ENCODE assay signal across 9 mouse cellular contexts in the genomic region with DNA sequence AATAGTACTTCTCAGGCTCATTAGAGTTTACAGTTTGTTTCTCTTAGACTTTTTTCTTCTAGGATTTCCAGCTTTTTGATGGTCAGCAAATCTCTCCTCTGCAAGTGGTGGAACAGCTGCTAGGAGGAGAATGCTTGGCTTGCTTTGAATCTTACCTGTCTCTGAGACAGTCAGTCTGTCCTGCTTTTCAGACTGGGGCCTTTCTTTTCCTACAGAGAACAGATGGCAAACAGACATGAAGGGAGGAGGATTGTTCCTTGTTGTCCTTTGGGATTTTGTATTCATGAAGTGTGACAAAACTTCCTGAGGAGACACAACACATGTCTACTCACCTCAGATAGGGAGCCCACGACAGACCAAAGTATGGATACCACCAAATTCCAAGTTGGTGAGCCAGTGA. TPM values are rescaled to one million over a fixed set of nuclear protein-coding genes. Genes with fewer than 3 reads are reported as not detected.
DNase-seq lines count a peak whose midpoint lies in the region; ATAC-seq and TF ChIP-seq lines count a peak whose summit lies in the region.
"Had no signal": no experiment of that assay in that cellular context is flagged by ENCODE, and none has a peak within 500 bp of the region (broad histone marks: within the 10 kb centered on the region; RNA-seq: fewer than 3 reads in every experiment).

No protein-coding gene starts in this region.

- WGBS in kidney, adult 2 months = 50% methylated on average over 1 of the region's 1 CpGs
- 53% methylated on average over 1 of the region's 1 CpGs for WGBS in forebrain, embryonic 16.5 days
- 61% methylated on average over 1 of the region's 1 CpGs for WGBS in midbrain, embryonic 15.5 days

- H3K9ac ChIP-seq in forebrain, embryonic 16.5 days (replicated peaks; ENCODE audit: low read depth, low read length) = no peak overlapping the region
- H3K9ac ChIP-seq in midbrain, embryonic 15.5 days = no peak overlapping the region

- no peaks in the 10 kb centered on the region for H3K9me3 ChIP-seq in forebrain, embryonic 16.5 days (ENCODE audit: control insufficient read depth, low read length)
- no peaks in the 10 kb centered on the region for H3K9me3 ChIP-seq in midbrain, embryonic 15.5 days
- H3K9me3 ChIP-seq: heart, embryonic 10.5 days had no signal

- no peaks in the 10 kb centered on the region for H3K36me3 ChIP-seq in kidney, adult 2 months (ENCODE audit: control insufficient read depth, insufficient read depth, low read length)
- no peaks in the 10 kb centered on the region for H3K36me3 ChIP-seq in forebrain, embryonic 16.5 days (ENCODE audit: control insufficient read depth, insufficient read depth)
- no peaks in the 10 kb centered on the region for H3K36me3 ChIP-seq in midbrain, embryonic 15.5 days (replicated peaks)

- H3K4me1 ChIP-seq in kidney, adult 2 months (ENCODE audit: control insufficient read depth, insufficient read depth, low read length) = peaks cover 12% of the 10 kb centered on the region
- H3K4me1 ChIP-seq in brown adipose tissue, adult 24 weeks (ENCODE audit: control insufficient read depth, insufficient read depth, insufficient read length, low read length) = peaks cover 10% of the 10 kb centered on the region
- H3K4me1 ChIP-seq in forebrain, embryonic 16.5 days (replicated peaks; ENCODE audit: control insufficient read depth, insufficient read depth, low read length) = peaks cover 22% of the 10 kb centered on the region
- H3K4me1 ChIP-seq in midbrain, embryonic 15.5 days = peaks cover 21% of the 10 kb centered on the region
- H3K4me1 ChIP-seq: heart, embryonic 10.5 days had no signal

- no peak for TF ChIP-seq CTCF in kidney, adult 2 months (conservative IDR thresholded peaks at IDR 0.05; ENCODE audit: insufficient read depth, insufficient read length, low read depth, low read length)

- no peaks in the 10 kb centered on the region for H3K27me3 ChIP-seq in kidney, adult 2 months (replicated peaks; ENCODE audit: control insufficient read depth, insufficient read depth, low read length)
- no peaks in the 10 kb centered on the region for H3K27me3 ChIP-seq in forebrain, embryonic 16.5 days (replicated peaks; ENCODE audit: control insufficient read depth, insufficient read depth, low read length)
- no peaks in the 10 kb centered on the region for H3K27me3 ChIP-seq in midbrain, embryonic 15.5 days (replicated peaks)

- DNase-seq in kidney, adult 2 months = no peak
- DNase-seq in kidney, postnatal 14 days = no peak
- DNase-seq in right cerebral cortex, adult 2 months (ENCODE audit: low spot score in 2 of 2) = no peak
- no peak for DNase-seq in layer of hippocampus, postnatal 10 days (ENCODE audit: low spot score in 2 of 2)
- DNase-seq in left cerebral cortex, adult 18-20 months (ENCODE audit: low spot score in 2 of 2) = no peak

- ATAC-seq in forebrain, embryonic 16.5 days = peak; percentile 2; the same call in 1 of the 2 replicates
- ATAC-seq in midbrain, embryonic 15.5 days (replicated peaks) = no peak

- TF ChIP-seq POLR2A in kidney, adult 2 months (IDR thresholded peaks at IDR 0.05; ENCODE audit: low read depth, low read length) = no peak

- no peak overlapping the region for H3K4me3 ChIP-seq in kidney, adult 2 months (ENCODE audit: insufficient read depth, low read depth, low read length)
- H3K4me3 ChIP-seq in brown adipose tissue, adult 24 weeks (ENCODE audit: insufficient read depth, low read depth, low read length) = no peak overlapping the region
- H3K4me3 ChIP-seq in forebrain, embryonic 16.5 days (replicated peaks; ENCODE audit: low read length) = no peak overlapping the region
- H3K4me3 ChIP-seq in midbrain, embryonic 15.5 days = no peak overlapping the region
- H3K4me3 ChIP-seq: heart, embryonic 10.5 days had no signal

- H3K27ac ChIP-seq in kidney, adult 2 months (ENCODE audit: insufficient read depth, low read depth, low read length) = peak overlapping the region; percentile 48
- H3K27ac ChIP-seq in brown adipose tissue, adult 24 weeks (replicated peaks; ENCODE audit: low read depth, low read length) = peak overlapping the region; percentile 97
- H3K27ac ChIP-seq in forebrain, embryonic 16.5 days (ENCODE audit: low read length) = peak overlapping the region; percentile 76
- H3K27ac ChIP-seq in midbrain, embryonic 15.5 days = 0 out of 2 replicates have a peak overlapping the region, but pooled peaks have one; percentile 67
- H3K27ac ChIP-seq: heart, embryonic 10.5 days had no signal

- H3K4me2 ChIP-seq in forebrain, embryonic 16.5 days (ENCODE audit: low read length) = peak overlapping the region; percentile 0; the same call in 1 of the 2 replicates
- no peak overlapping the region for H3K4me2 ChIP-seq in midbrain, embryonic 15.5 days

RNA-seq across cellular contexts. Expression of gene Eif2b3, which starts 21.6 kb away (rescaled TPM):
- polyA plus RNA-seq in kidney, adult 2 months (2012; rRNA removed) = 8.0 and 9.2 TPM in 2 replicates
- 22.6 TPM in 2 replicates for polyA plus RNA-seq in brown adipose tissue, adult 24 weeks (2012; ENCODE audit: insufficient read depth, insufficient read length, missing spikeins)
- polyA plus RNA-seq in forebrain, embryonic 16.5 days (2015; fragmentation: Nextera tagmentation; extraction: Ambion mirVana) = 42.1 and 42.2 TPM in 2 replicates
- polyA plus RNA-seq in midbrain, embryonic 15.5 days (2015; fragmentation: Nextera tagmentation; extraction: Ambion mirVana) = 44.6 and 46.2 TPM in 2 replicates
- total RNA-seq in layer of hippocampus, postnatal 10 days (2021) = 10 to 100 TPM; 26.1 to 27.0 TPM
- 10 to 100 TPM; 18.8 to 20.6 TPM for total RNA-seq in left cerebral cortex, adult 18-20 months (2021)

RNA-seq across cellular contexts. Expression of gene Hectd3, which starts 45.7 kb away (rescaled TPM):
- 51.9 and 66.1 TPM in 2 replicates for polyA plus RNA-seq in kidney, adult 2 months (2012; rRNA removed)
- polyA plus RNA-seq in brown adipose tissue, adult 24 weeks (2012; ENCODE audit: insufficient read depth, insufficient read length, missing spikeins) = 12.9 and 15.5 TPM in 2 replicates
- polyA plus RNA-seq in forebrain, embryonic 16.5 days (2015; fragmentation: Nextera tagmentation; extraction: Ambion mirVana) = 27.4 and 27.7 TPM in 2 replicates
- polyA plus RNA-seq in midbrain, embryonic 15.5 days (2015; fragmentation: Nextera tagmentation; extraction: Ambion mirVana) = 25.8 and 27.0 TPM in 2 replicates
- total RNA-seq in layer of hippocampus, postnatal 10 days (2021) = 10 to 100 TPM; 44.3 to 52.2 TPM
- total RNA-seq in left cerebral cortex, adult 18-20 months (2021) = 10 to 100 TPM; 39.4 to 46.0 TPM

RNA-seq across cellular contexts. Expression of gene Urod, which starts 46.6 kb away (rescaled TPM):
- 107 and 114 TPM in 2 replicates for polyA plus RNA-seq in kidney, adult 2 months (2012; rRNA removed)
- 97.3 and 145 TPM in 2 replicates for polyA plus RNA-seq in brown adipose tissue, adult 24 weeks (2012; ENCODE audit: insufficient read depth, insufficient read length, missing spikeins)
- 59.1 and 63.4 TPM in 2 replicates for polyA plus RNA-seq in forebrain, embryonic 16.5 days (2015; fragmentation: Nextera tagmentation; extraction: Ambion mirVana)
- 51.4 and 59.7 TPM in 2 replicates for polyA plus RNA-seq in midbrain, embryonic 15.5 days (2015; fragmentation: Nextera tagmentation; extraction: Ambion mirVana)
- total RNA-seq in layer of hippocampus, postnatal 10 days (2021) = 10 to 100 TPM; 42.4 to 45.4 TPM
- 10 to 100 TPM; 63.7 to 68.4 TPM for total RNA-seq in left cerebral cortex, adult 18-20 months (2021)

RNA-seq across cellular contexts. Expression of gene Ptch2, which starts 55.1 kb away (rescaled TPM):
- 5.0 and 7.1 TPM in 2 replicates for polyA plus RNA-seq in kidney, adult 2 months (2012; rRNA removed)
- 1.2 and 1.5 TPM in 2 replicates for polyA plus RNA-seq in brown adipose tissue, adult 24 weeks (2012; ENCODE audit: insufficient read depth, insufficient read length, missing spikeins)
- 2.9 and 5.5 TPM in 2 replicates for polyA plus RNA-seq in forebrain, embryonic 16.5 days (2015; fragmentation: Nextera tagmentation; extraction: Ambion mirVana)
- polyA plus RNA-seq in midbrain, embryonic 15.5 days (2015; fragmentation: Nextera tagmentation; extraction: Ambion mirVana) = 7.7 and 9.0 TPM in 2 replicates
- total RNA-seq in layer of hippocampus, postnatal 10 days (2021) = 1 to 10 TPM; 2.5 to 3.2 TPM
- total RNA-seq in left cerebral cortex, adult 18-20 months (2021) = 1 to 10 TPM; 1.1 to 2.0 TPM
